Mouse (Mus musculus): ENCODE data around the gene Ppfia3.

- TF ChIP-seq CTCF (IDR thresholded peaks at IDR 0.05; ENCODE audit: insufficient read depth, low read depth, low read length) (no peak), POLR2A (IDR thresholded peaks at IDR 0.05; ENCODE audit: insufficient read depth, low read depth, low read length) (no peak)
Measured at GRCm38 (mm10) chr7:45376057-45376456, 9.2 kb upstream of the Ppfia3 start.

All from olfactory bulb, adult 2 months (tissue).